Mouse (Mus musculus) heart, embryonic 14.5 days (tissue): ENCODE results near the gene Calb2. TPM values are rescaled to one million over a fixed set of nuclear protein-coding genes. Genes with fewer than 3 reads are reported as not detected.

Source experiments
- ATAC-seq: fragments of 200-750 bp; cut with Nextera tagmentation; 2 replicates; pipeline ENCODE4 v1.8.0; 2017; ENCODE audit warnings: low read depth, moderate TSS enrichment; ENCODE audit not compliant: insufficient number of reproducible peaks, insufficient read depth, low FRiP score
- H3K27ac ChIP-seq, 2 experiments: fragments of 200-500 bp in 1 of 2; fragments of 300-500 bp in 1 of 2; sonication (generic) in 1 of 2; replicated peaks in 1 of 2; 2 replicates each; pipeline ENCODE4 v1.5.1; 2012 to 2014; ENCODE audit warnings: low read depth in 2 of 2, low read length in 2 of 2, control low read depth in 1 of 2, mild to moderate bottlenecking in 1 of 2, mixed read lengths in 1 of 2; ENCODE audit not compliant: control insufficient read depth in 1 of 2, insufficient read depth in 1 of 2
- H3K27me3 ChIP-seq: fragments of 300-500 bp; sonication (generic); 2 replicates; pipeline ENCODE4 v1.6.1; 2014; ENCODE audit warnings: mild to moderate bottlenecking, low read length, control low read depth; ENCODE audit not compliant: control insufficient read depth, insufficient read depth
- H3K36me3 ChIP-seq: fragments of 300-500 bp; sonication (generic); 2 replicates; pipeline ENCODE4 v1.6.1; 2014; ENCODE audit warnings: mild to moderate bottlenecking, control low read depth, low read length, mixed read lengths; ENCODE audit not compliant: control insufficient read depth, insufficient read depth
- H3K4me1 ChIP-seq, 2 experiments: fragments of 200-500 bp in 1 of 2; fragments of 300-500 bp in 1 of 2; sonication (generic) in 1 of 2; 2 replicates each; pipeline ENCODE4 v1.6.1; 2012 to 2014; ENCODE audit warnings: low read length in 2 of 2, control low read depth in 1 of 2, mixed read lengths in 1 of 2; ENCODE audit not compliant: control insufficient read depth in 2 of 2, insufficient read depth in 2 of 2
- H3K4me2 ChIP-seq: fragments of 300-500 bp; sonication (generic); 2 replicates; pipeline ENCODE4 v1.6.1; 2014; ENCODE audit warnings: mild to moderate bottlenecking, low read length
- H3K4me3 ChIP-seq, 2 experiments: fragments of 200-500 bp in 1 of 2; fragments of 300-500 bp in 1 of 2; sonication (generic) in 1 of 2; 2 replicates each; pipeline ENCODE4 v1.5.1; 2012 to 2014; ENCODE audit warnings: low read length in 2 of 2, mild to moderate bottlenecking in 2 of 2, control low read depth in 1 of 2, low read depth in 1 of 2, moderate library complexity in 1 of 2; ENCODE audit not compliant: control insufficient read depth in 1 of 2, insufficient read depth in 1 of 2
- H3K9ac ChIP-seq: fragments of 300-500 bp; sonication (generic); 2 replicates; pipeline ENCODE4 v1.6.1; 2014; ENCODE audit warnings: mild to moderate bottlenecking, low read length
- H3K9me3 ChIP-seq: fragments of 300-500 bp; sonication (generic); 2 replicates; pipeline ENCODE4 v1.6.1; 2016; ENCODE audit warnings: low read length, control low read depth; ENCODE audit not compliant: control insufficient read depth
- WGBS: fragments of 180-500 bp; shearing (Covaris S2); extraction: QIAGEN DNeasy Blood & Tissue Kit; methylation state at CpG from one replicate; pipeline ENCODE4 v1.1.7; 2014; 5-methylcytosine and 5-hydroxymethylcytosine counted together
- polyA plus RNA-seq: library from polyadenylated mRNA; unstranded; fragments of >200 nt; fragmentation: Nextera tagmentation; extraction: Ambion mirVana; gene quantifications from 2 replicates; pipeline ENCODE4 v1.2.1, GENCODE M21; 2014

Gene Calb2
- polyA plus RNA-seq, 1 experiment from 2014 or later: 0.65 TPM

GRCm38 (mm10) chr8:110130537-110130936 is 37.5 kb downstream of the Calb2 start:
- H3K9ac ChIP-seq: no peak overlapping the region
- H3K4me3 ChIP-seq: no peak overlapping the region
- H3K9me3 ChIP-seq: no peaks in the 10 kb centered on the region
- no peaks in the 10 kb centered on the region for H3K36me3 ChIP-seq
- no peak overlapping the region for H3K4me2 ChIP-seq
- H3K27me3 ChIP-seq: no peaks in the 10 kb centered on the region
- no peaks in the 10 kb centered on the region for H3K4me1 ChIP-seq
- 19% methylated on average over 13 of the region's 13 CpGs for WGBS
- H3K27ac ChIP-seq: no peak overlapping the region
- no peak for ATAC-seq

GRCm38 (mm10) chr8:110119715-110120114 is 48.3 kb downstream of the Calb2 start:
- no peaks in the 10 kb centered on the region for H3K27me3 ChIP-seq
- no peaks in the 10 kb centered on the region for H3K4me1 ChIP-seq
- H3K9me3 ChIP-seq: no peaks in the 10 kb centered on the region
- H3K9ac ChIP-seq: no peak overlapping the region
- no peak overlapping the region for H3K4me3 ChIP-seq
- H3K36me3 ChIP-seq: no peaks in the 10 kb centered on the region
- WGBS: 45% methylated on average over 6 of the region's 6 CpGs
- H3K4me2 ChIP-seq: no peak overlapping the region
- no peak for ATAC-seq
- H3K27ac ChIP-seq: no peak overlapping the region

GRCm38 (mm10) chr8:110102653-110103052 is 65.4 kb downstream of the Calb2 start, which contains the start of gene Gm17720:
TSS of gene Gm17720 (minus strand) at chr8:110102753.
- Histone ChIP-seq H3K9ac (no peak within 1 kb of the TSS), H3K27me3 (no peaks in the 10 kb centered on the region), H3K36me3 (no peaks in the 10 kb centered on the region), H3K4me3 (no peak within 1 kb of the TSS), H3K4me1 (no peaks in the 10 kb centered on the region), H3K9me3 (no peaks in the 10 kb centered on the region), H3K4me2 (no peak within 1 kb of the TSS), H3K27ac (no peak within 1 kb of the TSS)
- 83% methylated on average over 3 of the region's 3 CpGs for WGBS
- ATAC-seq: no peak

- WGBS: 89% methylated on average over 14 of the region's 15 CpGs
- Histone ChIP-seq H3K4me2 (no peak overlapping the region), H3K9ac (no peak overlapping the region), H3K36me3 (no peaks in the 10 kb centered on the region), H3K9me3 (no peaks in the 10 kb centered on the region), H3K27ac (no peak overlapping the region), H3K4me1 (no peaks in the 10 kb centered on the region), H3K4me3 (no peak overlapping the region), H3K27me3 (no peaks in the 10 kb centered on the region)
- no peak for ATAC-seq
Measured at GRCm38 (mm10) chr8:110101676-110102075, 66.3 kb downstream of the Calb2 start.

- ATAC-seq: no peak
- H3K4me2 ChIP-seq: no peak within 1 kb of the TSS
- WGBS: 76% methylated on average over 12 of the region's 12 CpGs
Measured at GRCm38 (mm10) chr8:110100907-110101306, 67.1 kb downstream of the Calb2 start, which contains the start of gene Gm21964. TSS of gene Gm21964 (plus strand) at chr8:110101207.

GRCm38 (mm10) chr8:110091869-110092268 is 76.1 kb downstream of the Calb2 start:
- peaks cover 23% of the 10 kb centered on the region for H3K36me3 ChIP-seq
- 59% methylated on average over 1 of the region's 1 CpGs for WGBS
- peaks cover 20% of the 10 kb centered on the region for H3K9me3 ChIP-seq
- no peak for ATAC-seq
- no peak overlapping the region for H3K4me3 ChIP-seq
- no peaks in the 10 kb centered on the region for H3K4me1 ChIP-seq
- H3K4me2 ChIP-seq: no peak overlapping the region
- H3K27me3 ChIP-seq: no peaks in the 10 kb centered on the region
- no peak overlapping the region for H3K9ac ChIP-seq
- H3K27ac ChIP-seq: no peak overlapping the region

More at GRCm38 (mm10) chr8:110100907-110101306, 67.1 kb downstream of the Calb2 start, which contains the start of gene Gm21964:
- Histone ChIP-seq H3K27ac (no peak within 1 kb of the TSS), H3K9ac (no peak within 1 kb of the TSS), H3K4me1 (no peaks in the 10 kb centered on the region), H3K4me3 (no peak within 1 kb of the TSS), H3K9me3 (no peaks in the 10 kb centered on the region), H3K27me3 (no peaks in the 10 kb centered on the region), H3K36me3 (no peaks in the 10 kb centered on the region)

Other genes with a start within 250 kb of the Calb2 start
- gene Marveld3, start 206.0 kb downstream of the Calb2 start, polyA plus RNA-seq: 0.12 and 0.51 TPM in 2 replicates
- gene Tat, start 177.8 kb downstream of the Calb2 start, polyA plus RNA-seq: 0.11 TPM in 1 of 2 replicates, not detected in the other
- 1.3 and 1.9 TPM in 2 replicates for gene Chst4, start 128.5 kb downstream of the Calb2 start, polyA plus RNA-seq
- 5.9 and 6.4 TPM in 2 replicates for gene Zfp612, start 88.5 kb downstream of the Calb2 start, polyA plus RNA-seq
- not detected in 2 replicates for gene Gm21964, start 67.0 kb downstream of the Calb2 start, polyA plus RNA-seq
- gene Gm17720, start 65.5 kb downstream of the Calb2 start, polyA plus RNA-seq: not detected in 2 replicates
- gene Cmtr2, start 47.5 kb upstream of the Calb2 start, polyA plus RNA-seq: 4.3 and 5.7 TPM in 2 replicates
- 0.07 and 0.08 TPM in 2 replicates for gene Hydin, start 98.8 kb upstream of the Calb2 start, polyA plus RNA-seq